34 mouse cellular contexts compared by ENCODE assay signal in the genomic region with DNA sequence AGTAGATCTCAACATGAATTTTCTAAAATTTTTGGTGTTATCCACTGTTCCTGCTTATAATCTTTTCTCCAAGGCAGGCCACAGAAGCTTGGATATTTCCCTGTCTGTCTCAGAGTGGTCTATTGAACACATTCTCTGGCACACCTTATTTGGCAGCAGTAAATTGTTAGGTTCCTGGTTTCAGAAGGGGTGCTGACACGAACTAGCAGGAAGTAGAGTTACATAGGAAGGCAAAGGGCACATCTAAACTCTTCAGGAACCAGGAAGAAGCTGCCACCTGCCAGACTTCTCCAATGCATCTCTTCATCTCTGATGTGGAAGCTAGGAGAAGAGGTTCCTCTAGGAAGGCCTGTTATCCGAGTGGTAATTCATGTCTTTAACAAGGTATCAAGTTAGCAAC. TPM values are rescaled to one million over a fixed set of nuclear protein-coding genes. Genes with fewer than 3 reads are reported as not detected.
"Had no signal": no experiment of that assay in that cellular context is flagged by ENCODE, and none has a peak within 500 bp of the region (broad histone marks: within the 10 kb centered on the region; RNA-seq: fewer than 3 reads in every experiment).

No protein-coding gene starts in this region.

- H3K27ac ChIP-seq: layer of hippocampus, adult 2 months; left cerebral cortex, adult 2 months; liver, embryonic 13.5 days; stomach, embryonic 15.5 days had no signal

- H3K4me1 ChIP-seq: liver, embryonic 13.5 days; stomach, embryonic 15.5 days had no signal

- H3K36me3 ChIP-seq: liver, embryonic 13.5 days; stomach, embryonic 15.5 days had no signal

- H3K4me2 ChIP-seq: liver, embryonic 13.5 days; midbrain, embryonic 11.5 days; stomach, embryonic 15.5 days had no signal

- H3K9me3 ChIP-seq: liver, embryonic 13.5 days; stomach, embryonic 15.5 days had no signal

- DNase-seq: kidney, adult 18-20 months; kidney, adult 9 months; kidney, postnatal 14 days; kidney, postnatal 4 days; layer of hippocampus, postnatal 36 days; liver, embryonic 13.5 days; lung, adult 2 months; lung, postnatal 14 days; lung, postnatal 4 days; midbrain, embryonic 14.5 days; right cerebral cortex, adult 18-20 months; right cerebral cortex, postnatal 14 days; right cerebral cortex, postnatal 4 days; spleen, adult 18-20 months; thymus, adult 18-20 months; thymus, postnatal 4 days had no signal

- H3K27me3 ChIP-seq: liver, embryonic 13.5 days; stomach, embryonic 15.5 days had no signal

- H3K9ac ChIP-seq: liver, embryonic 13.5 days; stomach, embryonic 15.5 days had no signal

- H3K4me3 ChIP-seq: layer of hippocampus, adult 2 months; left cerebral cortex, adult 2 months; liver, embryonic 13.5 days; stomach, embryonic 15.5 days had no signal

RNA-seq across cellular contexts. Expression of gene Txndc8, which starts 55.8 kb away (rescaled TPM):
- total RNA-seq: layer of hippocampus, adult 2 months; layer of hippocampus, postnatal 10 days; layer of hippocampus, postnatal 36 days; left cerebral cortex, adult 2 months; left cerebral cortex, postnatal 10 days; left cerebral cortex, postnatal 36 days; liver, adult 2 months; megakaryocyte progenitor cell, adult 5-6 weeks; megakaryocyte-erythroid progenitor cell, adult 5-6 weeks; midbrain, postnatal 0 days had no signal
- polyA plus RNA-seq: kidney, embryonic 16.5 days; limb, embryonic 11.5 days; limb, embryonic 14.5 days; liver, adult 2 months; liver, embryonic 13.5 days; liver, embryonic 16.5 days; lung, adult 2 months; lung, embryonic 16.5 days; midbrain, embryonic 11.5 days; midbrain, embryonic 14.5 days; midbrain, postnatal 0 days; neural tube, embryonic 11.5 days; neural tube, embryonic 14.5 days; stomach, embryonic 15.5 days had no signal
